ENCODE assay signal across 8 mouse cellular contexts in genomic region chrX:112600511-112601305, GRCm38 (mm10). TPM values are rescaled to one million over a fixed set of nuclear protein-coding genes. Genes with fewer than 3 reads are reported as not detected.
DNase-seq lines count a peak whose midpoint lies in the region; ATAC-seq lines count a peak whose summit lies in the region.

Gene Zfp711, plus strand, starts transcription at chrX:112600526.

- H3K36me3 ChIP-seq in hindbrain, embryonic 15.5 days = no peaks in the 10 kb centered on the region

- peak within 1 kb of the TSS; percentile 69 for H3K9ac ChIP-seq in hindbrain, embryonic 15.5 days

- peak within 1 kb of the TSS; percentile 55 for H3K4me3 ChIP-seq in hindbrain, embryonic 15.5 days

- peak; percentile 94 for ATAC-seq in frontal cortex, adult (ENCODE audit: low TSS enrichment)
- peak; percentile 98 for ATAC-seq in hindbrain, embryonic 15.5 days (ENCODE audit: low FRiP score, low read depth)
- no peak for ATAC-seq in inflammation-experienced regulatory T-cells, adult 6 months

- H3K27me3 ChIP-seq in hindbrain, embryonic 15.5 days = no peaks in the 10 kb centered on the region

- peak; percentile 43 for DNase-seq in WW6 (ENCODE audit: low read depth, low spot score)
- DNase-seq in cerebellum, adult 8-10 months = peak; percentile 60
- peak; percentile 51 to 58 for DNase-seq in left cerebral cortex, adult 18-20 months (ENCODE audit: low spot score in 2 of 2)
- DNase-seq in lung, postnatal 25 days (ENCODE audit: low spot score) = peak; percentile 27
- DNase-seq in right cerebral cortex, postnatal 10 days (ENCODE audit: low spot score in 2 of 2) = peak; percentile 82 to 88

- no peaks in the 10 kb centered on the region for H3K4me1 ChIP-seq in hindbrain, embryonic 15.5 days (replicated peaks)

- H3K4me2 ChIP-seq in hindbrain, embryonic 15.5 days = peak within 1 kb of the TSS; percentile 49

- peak within 1 kb of the TSS; percentile 89 for H3K27ac ChIP-seq in hindbrain, embryonic 15.5 days (replicated peaks)

- H3K9me3 ChIP-seq in hindbrain, embryonic 15.5 days = no peaks in the 10 kb centered on the region

- WGBS in hindbrain, embryonic 15.5 days = 19% methylated on average over 73 of the region's 79 CpGs

RNA-seq across cellular contexts. Expression of gene Zfp711, which starts in this region (rescaled TPM):
- polyA plus RNA-seq in hindbrain, embryonic 15.5 days (2015; fragmentation: Nextera tagmentation; extraction: Ambion mirVana) = 32.6 and 32.9 TPM in 2 replicates
- total RNA-seq in left cerebral cortex, adult 18-20 months (2021) = 1 to 10 TPM; 7.6 to 8.9 TPM
- polyA plus RNA-seq in inflammation-experienced regulatory T-cells, adult 6 months (2017; shearing (Covaris generic)) = under 1 TPM in 1 of 3 experiments, not detected in 2; 0.12 TPM

Comparison
In these comparisons a context has a peak if more than half of its experiments do, and no peak if none do; other contexts are left out.
1. RNA of gene Zfp711 (polyA plus RNA-seq): 32.6 to 32.9 TPM in hindbrain, embryonic 15.5 days; 0.12 TPM in inflammation-experienced regulatory T-cells, adult 6 months; every median in the first group is over 10 times any median in the second.
2. DNase-seq: peak in every context shown above with its lines; median percentile 85 in right cerebral cortex, postnatal 10 days; 60 in cerebellum, adult 8-10 months; 54 in left cerebral cortex, adult 18-20 months; 43 in WW6; 27 in lung, postnatal 25 days.